Mouse (Mus musculus) liver, postnatal 0 days (tissue): ENCODE measurements around the gene Fryl. TPM values are rescaled to one million over a fixed set of nuclear protein-coding genes. Genes with fewer than 3 reads are reported as not detected.

Experiments
- ATAC-seq: fragments of 200-750 bp; cut with Nextera tagmentation; 2 replicates; pipeline ENCODE4 v1.8.0; 2017; ENCODE audit warnings: mild to moderate bottlenecking, moderate library complexity
- DNase-seq: peaks from one replicate; pipeline ENCODE4 v3.0.0-alpha.2; 2016
- H3K27ac ChIP-seq: fragments of 300-500 bp; sonication (generic); 2 replicates; pipeline ENCODE4 v1.5.1; 2014; ENCODE audit warnings: antibody characterized with exemption, moderate library complexity, mild to moderate bottlenecking, low read depth
- H3K27me3 ChIP-seq: fragments of 300-500 bp; sonication (generic); 2 replicates; pipeline ENCODE4 v1.6.1; 2014; ENCODE audit warnings: low read length, control low read depth, mixed read lengths; ENCODE audit not compliant: insufficient read depth
- H3K36me3 ChIP-seq: fragments of 300-500 bp; sonication (generic); replicated peaks from 2 replicates; pipeline ENCODE4 v1.6.1; 2014; ENCODE audit warnings: mild to moderate bottlenecking, control low read depth, low read length, moderate library complexity, mixed read lengths; ENCODE audit not compliant: insufficient read depth
- H3K4me1 ChIP-seq: fragments of 300-500 bp; sonication (generic); 2 replicates; pipeline ENCODE4 v1.6.1; 2014; ENCODE audit warnings: antibody characterized with exemption, mild to moderate bottlenecking, control low read depth; ENCODE audit not compliant: insufficient read depth
- H3K4me2 ChIP-seq: fragments of 300-500 bp; sonication (generic); 2 replicates; pipeline ENCODE4 v1.6.1; 2014; ENCODE audit warnings: low read depth, mild to moderate bottlenecking, low read length, moderate library complexity, mixed read lengths
- H3K4me3 ChIP-seq: fragments of 300-500 bp; sonication (generic); 2 replicates; pipeline ENCODE4 v1.5.1; 2014; ENCODE audit warnings: low read depth, low read length
- H3K9ac ChIP-seq: fragments of 300-500 bp; sonication (generic); replicated peaks from 2 replicates; pipeline ENCODE4 v1.6.1; 2014; ENCODE audit warnings: mild to moderate bottlenecking, moderate library complexity
- H3K9me3 ChIP-seq: fragments of 300-500 bp; sonication (generic); 2 replicates; pipeline ENCODE4 v1.6.1; 2016; ENCODE audit warnings: mild to moderate bottlenecking, control low read depth, low read length, mixed read lengths
- CTCF ChIP-seq: sonication (generic); IDR thresholded peaks from 2 replicates; pipeline ENCODE4 v1.5.1; 2016; ENCODE audit warnings: antibody characterized with exemption, low read depth
- EP300 ChIP-seq: IDR thresholded peaks from 2 replicates; pipeline ENCODE4 v1.6.1; 2016; ENCODE audit warnings: antibody characterized with exemption, low read depth, mild to moderate bottlenecking
- WGBS: fragments of 180-500 bp; shearing (Covaris S2); extraction: QIAGEN DNeasy Blood & Tissue Kit; methylation state at CpG from one replicate; pipeline ENCODE4 v1.1.7; 2014; ENCODE audit not compliant: insufficient replicate concordance; 5-methylcytosine and 5-hydroxymethylcytosine counted together
- polyA plus RNA-seq: library from polyadenylated mRNA; unstranded; fragments of >200 nt; fragmentation: Nextera tagmentation; extraction: Ambion mirVana; gene quantifications from 2 replicates; pipeline ENCODE4 v1.2.1, GENCODE M21; 2015

Gene Fryl
- polyA plus RNA-seq, 1 experiment from 2014 or later = 25.8 TPM

- H3K9ac ChIP-seq = no peak overlapping the region
- 72% methylated on average over 8 of the region's 8 CpGs for WGBS
- no peak overlapping the region for H3K27ac ChIP-seq
- no peak for TF ChIP-seq CTCF
- TF ChIP-seq EP300 = no peak
- H3K4me2 ChIP-seq = no peak overlapping the region
- no peak for DNase-seq
- no peaks in the 10 kb centered on the region for H3K27me3 ChIP-seq
- no peak overlapping the region for H3K4me3 ChIP-seq
- no peaks in the 10 kb centered on the region for H3K36me3 ChIP-seq
- ATAC-seq = no peak
- no peaks in the 10 kb centered on the region for H3K9me3 ChIP-seq
- H3K4me1 ChIP-seq = no peaks in the 10 kb centered on the region
Measured at GRCm38 (mm10) chr5:72994424-72994823, 262.0 kb downstream of the Fryl start.

GRCm38 (mm10) chr5:72992474-72992873, 263.9 kb downstream of the Fryl start:
- H3K36me3 ChIP-seq = no peaks in the 10 kb centered on the region
- TF ChIP-seq CTCF = no peak
- no peaks in the 10 kb centered on the region for H3K27me3 ChIP-seq
- 77% methylated on average over 1 of the region's 1 CpGs for WGBS
- H3K9ac ChIP-seq = no peak overlapping the region
- ATAC-seq (no peak), DNase-seq (no peak)
- no peak overlapping the region for H3K4me3 ChIP-seq
- no peaks in the 10 kb centered on the region for H3K4me1 ChIP-seq
- no peaks in the 10 kb centered on the region for H3K9me3 ChIP-seq
- no peak overlapping the region for H3K27ac ChIP-seq
- H3K4me2 ChIP-seq = no peak overlapping the region

GRCm38 (mm10) chr5:72989756-72990155, 266.7 kb downstream of the Fryl start:
- H3K9ac ChIP-seq = no peak overlapping the region
- no peak overlapping the region for H3K27ac ChIP-seq
- no peaks in the 10 kb centered on the region for H3K4me1 ChIP-seq
- no peak overlapping the region for H3K4me3 ChIP-seq
- H3K27me3 ChIP-seq = no peaks in the 10 kb centered on the region
- 75% methylated on average over 8 of the region's 8 CpGs for WGBS
- DNase-seq = no peak
- H3K36me3 ChIP-seq = no peaks in the 10 kb centered on the region
- no peak for TF ChIP-seq CTCF
- no peak for TF ChIP-seq EP300
- H3K4me2 ChIP-seq = no peak overlapping the region
- H3K9me3 ChIP-seq = no peaks in the 10 kb centered on the region
- no peak for ATAC-seq

GRCm38 (mm10) chr5:72987786-72988185, 268.6 kb downstream of the Fryl start:
- no peak for ATAC-seq
- H3K4me2 ChIP-seq = no peak overlapping the region
- H3K9me3 ChIP-seq = no peaks in the 10 kb centered on the region
- H3K9ac ChIP-seq = no peak overlapping the region
- no peak overlapping the region for H3K4me3 ChIP-seq
- H3K27me3 ChIP-seq = no peaks in the 10 kb centered on the region
- no peaks in the 10 kb centered on the region for H3K4me1 ChIP-seq
- no peak for DNase-seq
- TF ChIP-seq CTCF (no peak), EP300 (no peak)
- H3K36me3 ChIP-seq = no peaks in the 10 kb centered on the region
- H3K27ac ChIP-seq = no peak overlapping the region
- 81% methylated on average over 7 of the region's 7 CpGs for WGBS

GRCm38 (mm10) chr5:72984091-72984490, 272.3 kb downstream of the Fryl start:
- Histone ChIP-seq H3K9me3 (no peaks in the 10 kb centered on the region), H3K4me3 (no peak overlapping the region), H3K4me2 (no peak overlapping the region), H3K4me1 (no peaks in the 10 kb centered on the region), H3K27ac (no peak overlapping the region), H3K27me3 (no peaks in the 10 kb centered on the region), H3K36me3 (0 out of 2 replicates have a peak, but pooled peaks cover 6% of the 10 kb centered on the region), H3K9ac (no peak overlapping the region)
- 6% methylated on average over 2 of the region's 2 CpGs for WGBS
- ATAC-seq (no peak), DNase-seq (no peak)
- peak; percentile 88 for TF ChIP-seq CTCF
- TF ChIP-seq EP300 = no peak

GRCm38 (mm10) chr5:72976539-72976938, 279.9 kb downstream of the Fryl start:
- ATAC-seq (no peak), DNase-seq (no peak)
- Histone ChIP-seq H3K36me3 (peaks cover 18% of the 10 kb centered on the region; the same call in 1 of the 2 replicates), H3K27ac (no peak overlapping the region), H3K9me3 (no peaks in the 10 kb centered on the region), H3K9ac (no peak overlapping the region), H3K4me2 (no peak overlapping the region), H3K4me3 (no peak overlapping the region), H3K4me1 (no peaks in the 10 kb centered on the region), H3K27me3 (no peaks in the 10 kb centered on the region)
- WGBS = 73% methylated on average over 4 of the region's 4 CpGs
- no peak for TF ChIP-seq CTCF
- TF ChIP-seq EP300 = no peak

GRCm38 (mm10) chr5:72975996-72976395, 280.4 kb downstream of the Fryl start:
- Histone ChIP-seq H3K36me3 (peaks cover 18% of the 10 kb centered on the region; the same call in 1 of the 2 replicates), H3K4me1 (no peaks in the 10 kb centered on the region), H3K4me3 (no peak overlapping the region), H3K4me2 (no peak overlapping the region), H3K27ac (no peak overlapping the region), H3K27me3 (no peaks in the 10 kb centered on the region), H3K9me3 (no peaks in the 10 kb centered on the region), H3K9ac (no peak overlapping the region)
- 78% methylated on average over 6 of the region's 6 CpGs for WGBS
- TF ChIP-seq EP300 (no peak), CTCF (no peak)
- ATAC-seq = no peak
- DNase-seq = no peak
